Mouse (Mus musculus) midbrain, embryonic 16.5 days (tissue): ENCODE results near the gene Dpagt1. TPM values are rescaled to one million over a fixed set of nuclear protein-coding genes. Genes with fewer than 3 reads are reported as not detected.
"Not testable (repeated sequence)": the region's sequence is repeated elsewhere in the genome, so short reads cannot be mapped to it uniquely, and the experiment has no call there.

ENCODE experiments used
- ATAC-seq: fragments of 200-750 bp; cut with Nextera tagmentation; 2 replicates; pipeline ENCODE4 v1.8.0; 2017; ENCODE audit warnings: moderate TSS enrichment
- H3K27ac ChIP-seq: fragments of 300-500 bp; sonication (generic); 2 replicates; pipeline ENCODE4 v1.5.1; 2014; ENCODE audit warnings: mild to moderate bottlenecking, low read length, mixed read lengths
- H3K27me3 ChIP-seq: fragments of 300-500 bp; sonication (generic); 2 replicates; pipeline ENCODE4 v1.6.1; 2014; ENCODE audit warnings: low read depth, low read length, mixed read lengths; ENCODE audit not compliant: control insufficient read depth, insufficient read depth
- H3K36me3 ChIP-seq: fragments of 300-500 bp; sonication (generic); 2 replicates; pipeline ENCODE4 v1.6.1; 2014; ENCODE audit warnings: mild to moderate bottlenecking, low read length, moderate library complexity, mixed read lengths; ENCODE audit not compliant: control insufficient read depth, insufficient read depth
- H3K4me1 ChIP-seq: fragments of 300-500 bp; sonication (generic); 2 replicates; pipeline ENCODE4 v1.6.1; 2014; ENCODE audit warnings: mild to moderate bottlenecking, low read length, mixed read lengths; ENCODE audit not compliant: control insufficient read depth, insufficient read depth
- H3K4me2 ChIP-seq: fragments of 300-500 bp; sonication (generic); 2 replicates; pipeline ENCODE4 v1.6.1; 2014; ENCODE audit warnings: mild to moderate bottlenecking, low read length, mixed read lengths
- H3K4me3 ChIP-seq: fragments of 300-500 bp; sonication (generic); 2 replicates; pipeline ENCODE4 v1.5.1; 2014; ENCODE audit warnings: low read depth, mild to moderate bottlenecking, low read length, moderate library complexity, mixed read lengths
- H3K9ac ChIP-seq: fragments of 300-500 bp; sonication (generic); 2 replicates; pipeline ENCODE4 v1.6.1; 2014; ENCODE audit warnings: low read depth, low read length, mixed read lengths
- H3K9me3 ChIP-seq: fragments of 300-500 bp; sonication (generic); replicated peaks from 2 replicates; pipeline ENCODE4 v1.6.1; 2014; ENCODE audit warnings: mild to moderate bottlenecking, low read length, mixed read lengths; ENCODE audit not compliant: control insufficient read depth, poor library complexity, severe bottlenecking
- WGBS: fragments of 180-500 bp; shearing (Covaris S2); extraction: QIAGEN DNeasy Blood & Tissue Kit; methylation state at CpG from one replicate; pipeline ENCODE4 v1.1.7; 2014; 5-methylcytosine and 5-hydroxymethylcytosine counted together
- polyA plus RNA-seq: library from polyadenylated mRNA; unstranded; fragments of >200 nt; fragmentation: Nextera tagmentation; extraction: Ambion mirVana; gene quantifications from 2 replicates; pipeline ENCODE4 v1.2.1, GENCODE M21; 2015

Dpagt1 gene
- polyA plus RNA-seq, 1 experiment from 2014 or later, result 39.6 TPM

DNA sequence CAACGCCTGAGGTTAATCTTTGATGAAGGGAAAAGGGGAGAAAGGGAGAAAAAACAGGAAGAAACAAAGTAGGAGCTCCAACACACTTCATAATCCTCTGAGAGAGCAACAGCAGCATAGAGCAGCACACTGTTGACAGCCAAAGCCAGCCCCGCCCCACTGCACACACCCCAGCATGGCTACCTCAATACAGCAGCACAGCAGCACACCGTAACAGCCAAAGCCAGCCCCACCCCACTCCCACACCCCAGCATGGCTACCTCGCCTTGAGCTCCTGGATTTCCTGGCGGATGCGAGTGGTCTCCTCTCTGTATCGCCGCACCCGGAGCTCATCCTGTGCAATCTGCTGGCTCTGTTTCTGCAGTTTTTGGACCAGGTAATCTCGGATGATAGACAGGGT is 26.5 kb downstream of the Dpagt1 start:
- Histone ChIP-seq H3K27me3 (no peaks in the 10 kb centered on the region), H3K9me3 (no peaks in the 10 kb centered on the region), H3K27ac (no peak overlapping the region), H3K36me3 (peaks cover 74% of the 10 kb centered on the region), H3K4me3 (no peak overlapping the region), H3K9ac (no peak overlapping the region), H3K4me1 (no peaks in the 10 kb centered on the region), H3K4me2 (no peak overlapping the region)
- ATAC-seq, result no peak
- 91% methylated on average over 10 of the region's 10 CpGs for WGBS

DNA sequence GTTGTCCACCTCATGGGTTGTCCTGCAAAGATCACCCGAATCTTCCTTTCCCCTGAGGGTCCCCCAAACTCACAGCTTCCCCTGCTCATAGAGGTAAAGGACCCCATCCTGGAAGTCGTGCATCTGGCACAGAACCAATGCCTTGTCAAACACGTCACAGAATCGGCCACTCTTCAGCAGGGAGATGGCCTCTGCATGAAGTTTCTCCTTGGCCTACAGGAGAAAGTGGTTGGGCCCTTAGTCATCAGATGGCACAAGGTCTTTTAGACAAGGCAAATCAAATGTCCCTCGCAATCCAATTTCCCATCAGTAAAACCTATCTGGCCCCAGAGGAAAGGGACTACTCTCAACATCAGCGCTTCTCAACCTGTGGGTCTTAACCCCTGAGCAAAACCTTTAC is 27.3 kb downstream of the Dpagt1 start:
- WGBS, result 97% methylated on average over 6 of the region's 6 CpGs
- Histone ChIP-seq H3K9ac (no peak overlapping the region), H3K4me3 (no peak overlapping the region), H3K27me3 (no peaks in the 10 kb centered on the region), H3K4me1 (no peaks in the 10 kb centered on the region), H3K36me3 (peaks cover 68% of the 10 kb centered on the region), H3K4me2 (no peak overlapping the region), H3K9me3 (no peaks in the 10 kb centered on the region), H3K27ac (no peak overlapping the region)
- ATAC-seq, result no peak

DNA sequence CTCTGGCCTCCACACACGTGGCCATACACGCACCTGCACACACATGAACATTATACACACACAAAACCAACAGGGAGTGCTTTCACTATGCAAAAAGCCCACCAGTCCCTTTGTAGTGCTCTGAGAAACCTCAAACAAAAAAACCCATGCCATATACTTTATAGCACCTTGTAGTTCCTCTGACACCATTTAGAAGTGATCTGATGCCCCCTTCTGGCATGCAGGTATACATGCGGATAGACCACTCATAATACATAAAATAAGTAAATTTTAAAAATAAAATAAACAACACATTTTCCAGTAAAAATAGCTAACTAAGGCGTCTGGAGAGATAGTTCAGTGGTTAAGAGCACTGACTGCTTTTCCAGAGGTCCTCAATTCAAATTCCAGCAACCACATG is 31.4 kb downstream of the Dpagt1 start:
- peaks cover 51% of the 10 kb centered on the region for H3K36me3 ChIP-seq
- WGBS, result 81% methylated on average over 4 of the region's 4 CpGs

DNA sequence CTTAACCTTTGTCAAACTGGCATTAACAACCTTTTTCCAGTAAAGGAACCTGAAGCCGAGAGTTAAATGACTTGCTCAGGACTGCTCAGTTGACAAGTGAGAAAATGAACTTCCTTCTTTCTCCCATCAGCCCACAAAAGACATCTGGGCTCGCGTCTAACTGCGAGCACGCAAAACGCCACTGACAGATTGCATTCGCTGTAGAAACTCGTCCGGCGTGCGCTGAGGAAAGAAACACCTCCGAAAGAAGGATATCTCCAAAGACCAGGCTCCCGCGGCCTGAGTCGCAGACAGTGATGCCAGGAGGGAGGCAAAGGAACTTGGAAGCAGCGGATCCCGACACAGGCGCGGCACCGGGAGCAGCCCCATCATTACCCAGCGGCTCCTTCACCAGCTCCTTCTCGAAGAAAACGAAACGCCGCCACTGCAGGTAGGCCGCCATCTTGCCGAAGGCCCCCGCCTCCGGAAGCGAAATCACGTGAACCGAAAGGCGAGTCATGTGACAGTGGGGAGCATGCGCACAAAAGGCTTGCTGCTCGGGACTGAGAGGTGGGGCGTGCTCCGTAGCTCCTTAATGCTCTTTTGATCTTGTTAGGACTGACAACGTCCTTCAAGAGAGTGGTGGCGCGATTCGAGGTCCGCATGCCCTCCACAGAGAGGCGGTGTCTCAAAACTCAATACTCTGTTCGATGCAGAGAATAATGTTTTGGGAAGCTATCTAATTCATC is 35.5 kb downstream of the Dpagt1 start, which contains the start of gene Vps11:
Gene Vps11 (minus strand): TSS at position 481 of the 728 bp plus-strand sequence.
- H3K27ac ChIP-seq, result peak within 1 kb of the TSS; percentile 83
- H3K36me3 ChIP-seq, result peaks cover 14% of the 10 kb centered on the region
- H3K4me2 ChIP-seq, result peak within 1 kb of the TSS; percentile 96
- no peaks in the 10 kb centered on the region for H3K9me3 ChIP-seq
- peak; percentile 93 for ATAC-seq
- peak within 1 kb of the TSS; percentile 94 for H3K4me3 ChIP-seq
- H3K4me1 ChIP-seq, result peaks cover 8% of the 10 kb centered on the region
- no peaks in the 10 kb centered on the region for H3K27me3 ChIP-seq
- under 1% methylated on average over 44 of the region's 44 CpGs for WGBS
- peak within 1 kb of the TSS; percentile 93 for H3K9ac ChIP-seq

More for the DNA sequence above, 31.4 kb downstream of the Dpagt1 start:
- Histone ChIP-seq H3K27ac (no peak overlapping the region), H3K27me3 (no peaks in the 10 kb centered on the region), H3K9me3 (no peaks in the 10 kb centered on the region), H3K4me3 (no peak overlapping the region), H3K9ac (no peak overlapping the region), H3K4me2 (no peak overlapping the region), H3K4me1 (peaks cover 8% of the 10 kb centered on the region)
- ATAC-seq, result no peak

DNA sequence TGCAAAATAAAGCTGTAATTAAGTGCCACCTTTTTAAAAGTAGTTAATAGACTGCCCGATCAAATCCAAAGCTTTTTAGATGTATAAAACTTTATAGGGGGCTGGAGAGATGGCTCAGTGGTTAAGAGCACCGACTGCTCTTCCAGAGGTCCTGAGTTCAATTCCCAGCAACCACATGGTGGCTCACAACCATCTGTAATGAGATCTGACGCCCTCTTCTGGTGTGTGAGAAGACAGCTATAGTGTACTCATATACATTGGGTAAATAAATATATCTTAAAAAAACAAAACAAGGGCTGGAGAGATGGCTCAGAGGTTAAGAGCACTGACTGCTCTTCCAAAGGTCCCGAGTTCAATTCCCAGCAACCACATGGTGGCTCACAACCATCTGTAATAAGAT is 36.1 kb downstream of the Dpagt1 start:
- peak; percentile 72; the same call in 1 of the 2 replicates for ATAC-seq
- not testable (repeated sequence) for H3K27me3 ChIP-seq, H3K9me3 ChIP-seq, H3K4me1 ChIP-seq, H3K36me3 ChIP-seq
- Histone ChIP-seq H3K4me2 (peak overlapping the region; percentile 96), H3K4me3 (peak overlapping the region; percentile 94), H3K9ac (peak overlapping the region; percentile 93), H3K27ac (peak overlapping the region; percentile 83)
- WGBS, result 44% methylated on average over 4 of the region's 4 CpGs

DNA sequence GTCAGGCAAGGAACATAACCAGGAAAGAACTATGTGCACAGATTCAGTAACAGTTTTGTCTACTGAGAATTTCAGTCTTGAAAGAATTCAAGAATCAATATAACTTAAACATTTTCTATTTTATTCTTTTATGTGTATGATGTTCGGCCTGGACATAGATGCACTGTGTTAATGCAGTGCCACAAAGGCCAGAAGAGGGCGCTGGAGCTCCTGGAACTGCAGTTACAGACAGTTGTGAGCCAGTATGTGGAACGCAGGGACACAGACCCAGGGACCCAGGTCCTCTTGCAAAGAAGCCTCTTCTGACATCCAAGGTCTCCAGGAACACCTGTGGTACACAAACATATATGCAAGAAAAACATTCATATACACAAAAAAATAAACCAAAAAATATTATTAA is 38.7 kb downstream of the Dpagt1 start:
- no peaks in the 10 kb centered on the region for H3K27me3 ChIP-seq
- no peaks in the 10 kb centered on the region for H3K9me3 ChIP-seq
- H3K9ac ChIP-seq, result no peak overlapping the region
- peaks cover 8% of the 10 kb centered on the region for H3K4me1 ChIP-seq
- WGBS, result 62% methylated on average over 3 of the region's 3 CpGs
- H3K4me3 ChIP-seq, result no peak overlapping the region
- no peaks in the 10 kb centered on the region for H3K36me3 ChIP-seq
- no peak for ATAC-seq
- no peak overlapping the region for H3K27ac ChIP-seq
- no peak overlapping the region for H3K4me2 ChIP-seq

DNA sequence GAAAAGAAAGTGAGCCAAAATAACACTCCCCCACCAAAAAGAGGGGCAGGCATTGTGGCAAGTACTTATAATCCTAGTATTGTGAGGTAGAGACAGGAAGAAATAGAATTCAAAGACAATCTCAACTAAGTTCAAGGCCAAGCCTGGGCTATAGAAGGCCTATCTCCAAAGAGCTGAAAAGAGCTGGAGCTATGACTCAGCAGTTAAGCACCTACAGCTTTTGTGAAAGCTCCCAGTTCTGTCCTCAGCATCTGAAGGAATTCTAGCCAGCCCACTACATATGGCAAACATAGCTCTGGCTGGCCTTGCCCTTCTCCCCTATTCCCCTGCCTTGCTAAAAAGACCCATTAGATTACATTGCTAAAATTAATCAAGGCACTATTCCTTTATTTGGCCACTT is 47.6 kb downstream of the Dpagt1 start:
- no peak for ATAC-seq
- Histone ChIP-seq H3K27ac (no peak overlapping the region), H3K27me3 (no peaks in the 10 kb centered on the region), H3K9me3 (no peaks in the 10 kb centered on the region), H3K4me2 (no peak overlapping the region), H3K9ac (no peak overlapping the region), H3K4me1 (peaks cover 3% of the 10 kb centered on the region), H3K36me3 (no peaks in the 10 kb centered on the region), H3K4me3 (no peak overlapping the region)

DNA sequence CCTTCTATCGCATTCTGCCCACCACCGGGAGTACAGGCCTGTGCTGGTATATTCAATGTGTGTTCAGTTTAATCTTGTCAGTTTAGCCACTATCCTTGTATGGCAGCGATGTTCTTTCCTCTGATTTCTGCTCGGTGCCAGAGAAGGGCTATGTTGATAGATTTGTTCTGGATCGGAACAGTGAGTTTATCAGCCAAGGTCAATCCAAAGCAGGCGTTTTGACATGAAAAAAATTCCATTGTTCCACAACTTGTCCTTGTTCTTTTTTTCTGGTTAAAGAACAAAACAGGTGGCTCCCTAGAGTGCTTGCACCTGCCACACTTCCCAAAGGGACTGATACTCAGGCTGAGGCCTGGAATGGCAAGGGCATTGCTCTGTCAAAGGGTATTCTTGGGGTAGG is 50.3 kb downstream of the Dpagt1 start:
- no peaks in the 10 kb centered on the region for H3K9me3 ChIP-seq
- 91% methylated on average over 6 of the region's 6 CpGs for WGBS
- H3K27me3 ChIP-seq, result no peaks in the 10 kb centered on the region
- H3K36me3 ChIP-seq, result no peaks in the 10 kb centered on the region
- no peak for ATAC-seq
- no peak overlapping the region for H3K4me3 ChIP-seq
- H3K4me2 ChIP-seq, result no peak overlapping the region
- no peak overlapping the region for H3K9ac ChIP-seq
- peaks cover 17% of the 10 kb centered on the region for H3K4me1 ChIP-seq
- H3K27ac ChIP-seq, result no peak overlapping the region

DNA sequence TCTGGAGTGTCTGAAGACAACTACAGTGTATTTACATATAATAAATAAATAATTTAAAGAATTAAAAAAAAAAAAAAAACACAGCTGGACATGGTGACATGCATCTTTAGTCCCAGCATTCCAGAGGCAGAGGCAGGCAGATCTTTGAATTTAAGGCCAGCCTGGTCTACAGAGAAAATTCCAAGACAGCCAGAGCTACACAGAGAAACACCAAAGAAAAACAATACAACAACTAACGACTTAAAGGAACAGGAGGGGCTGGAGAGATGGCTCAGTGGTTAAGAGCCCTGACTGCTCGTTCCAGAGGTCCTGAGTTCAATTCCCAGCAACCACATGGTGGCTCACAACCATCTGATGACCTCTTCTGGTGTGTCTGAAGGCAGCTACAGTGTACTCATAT is 51.5 kb downstream of the Dpagt1 start:
- H3K4me2 ChIP-seq, H3K27ac ChIP-seq, H3K9ac ChIP-seq, H3K36me3 ChIP-seq, H3K9me3 ChIP-seq, H3K4me3 ChIP-seq, H3K27me3 ChIP-seq, ATAC-seq: not testable (repeated sequence)
- peaks cover 17% of the 10 kb centered on the region for H3K4me1 ChIP-seq
- WGBS, result 87% methylated on average over 2 of the region's 2 CpGs
